Mouse (Mus musculus) lung, postnatal 0 days (tissue): ENCODE measurements around the gene Gm10647.

Source experiments
- CTCF ChIP-seq: IDR thresholded peaks from 2 replicates; pipeline ENCODE4 v1.5.1; 2016; ENCODE audit warnings: antibody characterized with exemption, mild to moderate bottlenecking
- EP300 ChIP-seq: IDR thresholded peaks from 2 replicates; pipeline ENCODE4 v1.6.1; 2016; ENCODE audit warnings: antibody characterized with exemption, mild to moderate bottlenecking, control low read depth

- no peak for TF ChIP-seq CTCF
- TF ChIP-seq EP300 = no peak
Measured at GRCm38 (mm10) chr9:66813392-66813791, 16.6 kb downstream of the Gm10647 start.
